Mouse (Mus musculus) natural killer cell, adult 2 months (primary cell): ENCODE results near the gene Coro7.

ENCODE experiments used
- DNase-seq, 2 experiments: peaks; one replicate each; pipeline ENCODE4 v3.0.0; 2022; ENCODE audit warnings: low spot score in 2 of 2

Gene Coro7

GRCm38 (mm10) chr16:4648416-4649023 lies 31.1 kb downstream of the Coro7 start:
- DNase-seq, result no peak

- DNase-seq, result no peak
Measured at GRCm38 (mm10) chr16:4647651-4648141, 31.9 kb downstream of the Coro7 start.

- DNase-seq, result no peak
Measured at GRCm38 (mm10) chr16:4646831-4647230, 32.7 kb downstream of the Coro7 start.

GRCm38 (mm10) chr16:4645867-4646266 lies 33.7 kb downstream of the Coro7 start:
- no peak for DNase-seq

GRCm38 (mm10) chr16:4643670-4644419 lies 35.7 kb downstream of the Coro7 start:
- DNase-seq, result no peak

- DNase-seq, result no peak
Measured at GRCm38 (mm10) chr16:4642937-4643336, 36.6 kb downstream of the Coro7 start.

- DNase-seq, result no peak
Measured at GRCm38 (mm10) chr16:4642190-4642589, 37.4 kb downstream of the Coro7 start.

- DNase-seq, result no peak
Measured at GRCm38 (mm10) chr16:4641119-4641838, 38.3 kb downstream of the Coro7 start.

- no peak for DNase-seq
Measured at GRCm38 (mm10) chr16:4640267-4641005, 39.1 kb downstream of the Coro7 start.

- DNase-seq, result peak; percentile 23 to 35
Measured at GRCm38 (mm10) chr16:4639831-4640237, 39.7 kb downstream of the Coro7 start, which contains the start of the genes Vasn and Dnaja3. Gene Vasn (plus strand): TSS chr16:4639941. Gene Dnaja3 (plus strand): TSS chr16:4639989.

- DNase-seq, result no peak
Measured at GRCm38 (mm10) chr16:4638891-4639390, 40.6 kb downstream of the Coro7 start.

GRCm38 (mm10) chr16:4635760-4636159 lies 43.8 kb downstream of the Coro7 start:
- DNase-seq, result no peak

GRCm38 (mm10) chr16:4634681-4635080 lies 44.9 kb downstream of the Coro7 start:
- DNase-seq, result no peak

GRCm38 (mm10) chr16:4633661-4634060 lies 45.9 kb downstream of the Coro7 start:
- no peak for DNase-seq

GRCm38 (mm10) chr16:4632050-4632449 lies 47.5 kb downstream of the Coro7 start:
- DNase-seq, result no peak

- peak; percentile 65 to 81 for DNase-seq
Measured at GRCm38 (mm10) chr16:4629950-4630349, 49.6 kb downstream of the Coro7 start.

GRCm38 (mm10) chr16:4628898-4629419 lies 50.6 kb downstream of the Coro7 start:
- no peak for DNase-seq

GRCm38 (mm10) chr16:4627105-4627504 lies 52.5 kb downstream of the Coro7 start:
- no peak for DNase-seq

GRCm38 (mm10) chr16:4624481-4625110 lies 55.0 kb downstream of the Coro7 start, which contains the start of gene Pam16:
Gene Pam16 (minus strand): TSS chr16:4624988.
- DNase-seq, result peak; percentile 80 to 84

- no peak for DNase-seq
Measured at GRCm38 (mm10) chr16:4624074-4624473, 55.5 kb downstream of the Coro7 start.

GRCm38 (mm10) chr16:4616829-4617228 lies 62.7 kb downstream of the Coro7 start:
- no peak for DNase-seq
